Mouse (Mus musculus) cerebellum, postnatal 36 days (tissue): ENCODE results near the gene Fmo9.

Source experiments
- DNase-seq, 2 experiments: peaks; one replicate each; pipeline ENCODE4 v3.0.0; 2021 to 2022; ENCODE audit warnings: mixed read lengths in 2 of 2

The Fmo9 gene

DNA sequence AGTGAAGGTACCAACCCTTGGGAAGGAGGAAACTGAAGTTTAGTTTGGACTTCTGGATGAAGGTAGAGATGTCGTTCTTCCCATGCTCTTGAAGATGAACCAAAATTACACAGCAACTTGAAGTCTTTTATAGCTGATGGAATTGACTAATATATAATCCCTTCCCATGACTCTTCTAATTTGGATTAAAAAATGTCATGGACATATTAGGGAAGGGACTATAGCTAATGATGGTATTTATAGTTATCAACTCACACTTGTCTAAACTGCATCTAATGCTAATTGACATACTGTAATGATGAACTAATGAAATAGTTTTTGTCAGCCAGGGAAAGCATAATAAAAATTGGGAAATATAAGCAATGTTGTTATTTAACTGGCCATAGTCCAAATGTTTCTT lies at the start of gene Fmo9:
TSS of gene Fmo9 (minus strand) at position 101 of the 400 bp plus-strand sequence.
- no peak for DNase-seq

DNA sequence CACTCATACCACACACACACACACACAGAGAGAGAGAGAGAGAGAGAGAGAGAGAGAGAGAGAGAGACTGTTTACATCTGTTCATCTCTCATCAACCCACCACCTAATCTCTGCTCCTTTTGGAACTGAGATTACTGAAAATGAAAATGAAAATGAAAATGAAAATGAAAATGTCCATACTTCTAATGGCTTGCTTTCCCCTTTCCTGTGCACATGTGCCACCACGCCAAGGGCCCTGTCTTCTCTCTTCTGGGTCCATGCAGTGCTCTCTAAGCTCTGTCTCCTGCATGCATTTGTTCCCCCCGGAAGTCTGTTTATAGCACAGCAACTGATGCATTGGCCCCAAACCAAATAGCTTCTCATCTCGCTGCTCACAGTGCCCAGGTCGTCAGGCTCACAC lies 49.2 kb upstream of the Fmo9 start:
- DNase-seq: no peak

DNA sequence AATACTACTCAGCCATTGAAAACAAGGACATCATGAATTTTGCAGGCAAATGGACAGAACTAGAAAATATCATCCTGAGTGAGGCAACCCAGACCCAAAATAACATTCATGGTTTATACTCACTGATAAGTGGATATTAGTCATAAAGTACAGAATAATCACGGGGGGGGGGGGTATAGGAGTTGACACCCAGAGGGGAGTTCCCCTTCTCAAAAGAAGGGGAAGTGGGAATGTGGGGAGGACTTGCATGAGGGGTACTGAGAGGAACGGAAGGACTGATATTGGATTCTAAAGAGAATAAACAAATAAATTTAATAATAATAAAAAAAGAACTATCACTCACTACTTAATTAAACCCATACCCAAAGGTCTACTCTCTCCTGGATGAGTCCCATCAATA lies 48.6 kb upstream of the Fmo9 start:
- DNase-seq: no peak

DNA sequence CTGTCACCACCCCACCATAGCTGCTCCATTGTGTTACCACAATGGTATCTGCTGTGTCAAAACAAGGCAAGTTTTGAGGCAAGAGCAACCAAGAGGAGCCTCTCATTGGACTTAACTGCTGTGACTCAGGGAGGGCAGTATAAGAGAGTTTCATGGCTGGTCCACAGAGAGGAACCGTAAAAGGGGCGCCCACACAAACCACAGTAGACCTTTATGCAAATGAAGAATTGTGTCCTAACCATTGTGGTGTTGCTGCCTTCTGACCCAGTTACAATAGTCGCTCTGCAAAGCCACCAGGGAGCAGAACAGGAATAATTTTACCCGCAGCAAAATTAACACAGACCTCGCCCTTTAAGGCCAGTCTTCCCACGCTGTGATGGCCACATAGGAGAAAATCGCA lies 29.2 kb upstream of the Fmo9 start:
- no peak for DNase-seq

DNA sequence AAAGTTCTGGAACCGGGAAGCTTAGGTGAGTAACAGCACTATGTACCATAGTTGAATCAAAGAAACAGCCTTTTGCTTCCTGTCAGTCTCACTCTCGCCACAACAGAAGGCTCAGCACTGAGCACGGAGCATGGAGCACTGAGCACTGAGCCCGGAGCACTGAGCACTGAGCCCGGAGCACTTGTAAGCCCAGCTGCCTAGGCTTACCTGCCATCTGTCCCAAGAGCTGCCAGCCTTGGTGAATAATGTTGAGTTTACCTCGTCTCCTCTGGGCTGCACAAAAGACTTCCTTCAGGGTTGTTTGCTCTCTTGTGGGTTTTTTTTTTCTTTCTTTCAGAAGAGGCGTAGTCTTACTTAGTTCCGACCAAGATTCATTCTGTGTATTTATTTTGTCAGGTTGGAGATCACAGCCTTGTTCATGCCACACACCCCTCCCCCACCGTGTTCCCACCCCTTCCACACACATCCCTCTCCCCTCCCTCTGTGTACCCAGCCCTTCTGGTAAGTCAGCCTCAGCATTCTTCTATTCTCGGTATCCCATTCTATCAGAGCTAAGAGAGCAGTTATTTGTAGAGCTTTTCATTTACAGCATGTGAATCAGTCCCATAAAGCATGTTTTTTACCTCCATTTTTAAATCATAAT lies 20.7 kb upstream of the Fmo9 start:
- DNase-seq: no peak

DNA sequence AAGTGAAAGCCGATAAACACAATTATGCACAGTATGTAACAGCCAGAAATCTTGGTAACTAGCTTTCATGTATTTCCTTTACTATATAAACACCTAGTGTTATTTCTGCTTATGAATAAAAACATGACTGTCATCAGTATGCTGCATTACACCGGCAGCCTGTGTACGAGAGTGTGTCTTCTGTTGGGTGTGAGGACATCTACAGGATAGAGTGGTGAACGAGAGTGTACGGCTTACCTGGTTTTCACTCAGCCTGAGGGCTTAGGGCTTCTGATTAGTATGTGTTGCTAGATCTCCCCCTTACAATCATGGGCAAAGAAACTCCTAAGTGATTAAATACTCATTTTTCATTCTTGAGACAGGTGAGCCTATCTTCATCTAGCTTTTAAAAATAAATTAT lies 12.4 kb downstream of the Fmo9 start:
- DNase-seq: no peak

DNA sequence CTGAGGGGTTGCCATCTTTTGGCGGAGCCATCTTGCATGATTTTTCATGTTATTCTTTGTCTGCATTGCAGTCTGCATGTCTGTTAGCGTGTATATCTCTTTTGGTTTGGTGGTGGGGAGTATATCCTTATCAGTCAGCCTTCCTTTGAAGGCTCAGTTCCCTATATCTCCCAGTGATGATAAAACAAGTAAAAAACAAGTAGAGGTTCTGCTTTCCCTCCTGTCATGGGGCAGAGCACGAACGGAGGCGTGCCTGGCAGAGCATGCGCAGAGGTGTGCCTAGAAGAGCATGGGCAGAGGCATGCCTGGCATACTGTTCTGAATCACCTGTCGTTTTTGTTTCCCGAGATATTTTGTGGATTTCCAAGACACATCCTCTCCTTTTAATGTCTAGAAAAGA lies 20.8 kb downstream of the Fmo9 start:
- no peak for DNase-seq

DNA sequence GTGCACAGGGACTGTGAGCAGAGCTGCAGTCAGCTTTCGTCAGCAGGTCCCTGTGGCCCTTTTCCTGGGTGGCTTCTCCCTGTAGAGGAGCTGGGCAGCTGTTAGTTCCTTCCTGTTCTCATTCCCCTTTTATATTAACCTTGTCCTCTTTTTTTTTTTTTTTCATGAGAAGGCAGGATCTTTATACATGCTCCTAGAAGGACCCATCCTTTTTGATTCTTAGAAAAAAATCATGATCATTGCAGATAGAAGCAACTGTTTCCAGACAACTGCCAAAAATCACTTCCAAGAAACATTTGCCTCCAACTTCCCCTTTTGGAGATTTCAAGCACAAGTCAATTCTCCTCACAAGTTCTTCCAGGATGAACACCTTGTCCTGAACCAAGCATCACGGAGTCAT lies 34.1 kb downstream of the Fmo9 start, which contains the start of gene Gm4847:
TSS of gene Gm4847 (minus strand) at position 101 of the 400 bp plus-strand sequence.
- no peak for DNase-seq
